Mouse (Mus musculus) bone marrow, adult 2 months (tissue): ENCODE results near the gene Rab4a.

Source experiments
- CTCF ChIP-seq: fragments of 200-500 bp; IDR thresholded peaks from 2 replicates; pipeline ENCODE4 v1.5.1; 2011; ENCODE audit warnings: low read length, control low read depth; ENCODE audit not compliant: control insufficient read depth, insufficient read depth
- POLR2A ChIP-seq: fragments of 200-500 bp; IDR thresholded peaks from 2 replicates; pipeline ENCODE4 v1.6.1; 2011; ENCODE audit warnings: low read depth, mild to moderate bottlenecking, control low read depth, low read length, borderline replicate concordance; ENCODE audit not compliant: control insufficient read depth

GRCm38 (mm10) chr8:123851590-123851989 is 45.8 kb downstream of the Rab4a start:
- TF ChIP-seq CTCF: no peak
- TF ChIP-seq POLR2A: no peak
